Mouse (Mus musculus) thymus, adult 2 months (tissue): ENCODE measurements around the gene Cyp4f13.

ENCODE experiments used
- CTCF ChIP-seq: fragments of 200-500 bp; IDR thresholded peaks from 2 replicates; pipeline ENCODE4 v1.5.1; 2012; ENCODE audit warnings: mild to moderate bottlenecking, control low read depth, low read length, moderate library complexity, borderline replicate concordance; ENCODE audit not compliant: control insufficient read depth, poor library complexity, insufficient read depth; ENCODE audit errors: extremely low read depth
- POLR2A ChIP-seq: fragments of 200-500 bp; IDR thresholded peaks from 2 replicates; pipeline ENCODE4 v1.6.1; 2012; ENCODE audit warnings: mild to moderate bottlenecking, low read length, control low read depth, moderate library complexity; ENCODE audit not compliant: control insufficient read depth, poor library complexity, insufficient read depth; ENCODE audit errors: extremely low read depth

- TF ChIP-seq CTCF, result no peak
- TF ChIP-seq POLR2A, result no peak
These were observed 23.5 kb downstream of the Cyp4f13 start for GRCm38 (mm10) chr17:32923681-32924080.
